In the genomic region with DNA sequence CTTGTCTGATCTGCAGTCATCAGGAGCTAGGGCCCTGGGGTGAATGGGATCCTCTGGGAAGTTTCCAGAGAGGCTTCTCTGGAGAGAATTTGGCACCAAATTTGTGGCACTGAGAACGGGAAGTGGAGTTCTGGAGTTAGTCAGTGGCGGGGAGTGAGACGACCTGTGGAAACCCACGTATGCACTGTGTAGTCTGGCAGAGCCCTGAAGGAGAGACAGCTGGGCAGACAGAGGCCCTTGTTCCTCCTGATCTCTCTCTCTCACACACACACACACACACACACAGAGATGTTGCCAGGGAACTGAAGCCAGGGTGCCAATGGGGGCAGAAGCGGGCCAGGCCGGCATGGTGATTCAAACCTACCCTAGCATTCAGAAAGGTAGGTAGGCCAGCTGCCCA, we compare ENCODE assay signal across 8 mouse cellular contexts. TPM values are rescaled to one million over a fixed set of nuclear protein-coding genes. Genes with fewer than 3 reads are reported as not detected.
A peak's percentile ranks its signal among the peaks of the same experiment; 100 is the strongest.
DNase-seq lines count a peak whose midpoint lies in the region; ATAC-seq and TF ChIP-seq lines count a peak whose summit lies in the region.

No protein-coding gene starts in this region.

- no peak for ATAC-seq in forebrain, embryonic 13.5 days
- ATAC-seq in forebrain, embryonic 11.5 days (replicated peaks; ENCODE audit: low FRiP score) = no peak
- no peak for ATAC-seq in neural tube, embryonic 12.5 days (ENCODE audit: low FRiP score, low read depth)
- ATAC-seq in limb, embryonic 14.5 days (ENCODE audit: low FRiP score, low read depth) = no peak

- 0 out of 2 replicates have a peak overlapping the region, but pooled peaks have one; percentile 40 for H3K9ac ChIP-seq in forebrain, embryonic 13.5 days
- H3K9ac ChIP-seq in forebrain, embryonic 11.5 days (ENCODE audit: low read length) = no peak overlapping the region
- H3K9ac ChIP-seq in neural tube, embryonic 12.5 days = no peak overlapping the region
- H3K9ac ChIP-seq in limb, embryonic 14.5 days (ENCODE audit: low read depth, low read length, severe bottlenecking) = no peak overlapping the region

- H3K27ac ChIP-seq in forebrain, embryonic 13.5 days = no peak overlapping the region
- no peak overlapping the region for H3K27ac ChIP-seq in forebrain, embryonic 11.5 days (ENCODE audit: low read depth, low read length)
- H3K27ac ChIP-seq in neural tube, embryonic 12.5 days = no peak overlapping the region
- no peak overlapping the region for H3K27ac ChIP-seq in limb, embryonic 14.5 days (replicated peaks; ENCODE audit: low read depth, low read length)

- no peak overlapping the region for H3K4me2 ChIP-seq in forebrain, embryonic 13.5 days
- H3K4me2 ChIP-seq in forebrain, embryonic 11.5 days (ENCODE audit: low read depth, low read length, severe bottlenecking) = no peak overlapping the region
- peak overlapping the region; percentile 93 for H3K4me2 ChIP-seq in neural tube, embryonic 12.5 days (replicated peaks)
- H3K4me2 ChIP-seq in limb, embryonic 14.5 days (replicated peaks; ENCODE audit: low read depth, low read length, severe bottlenecking) = peak overlapping the region; percentile 67

- no peaks in the 10 kb centered on the region for H3K36me3 ChIP-seq in forebrain, embryonic 13.5 days (ENCODE audit: poor library complexity, severe bottlenecking)
- no peaks in the 10 kb centered on the region for H3K36me3 ChIP-seq in forebrain, embryonic 11.5 days (ENCODE audit: control insufficient read depth, insufficient read depth, low read length)
- no peaks in the 10 kb centered on the region for H3K36me3 ChIP-seq in neural tube, embryonic 12.5 days
- H3K36me3 ChIP-seq in limb, embryonic 14.5 days (ENCODE audit: control insufficient read depth, insufficient read depth, low read length) = no peaks in the 10 kb centered on the region

- H3K4me1 ChIP-seq in forebrain, embryonic 13.5 days = peaks cover 32% of the 10 kb centered on the region
- H3K4me1 ChIP-seq in forebrain, embryonic 11.5 days (replicated peaks; ENCODE audit: control insufficient read depth, insufficient read depth, low read length) = peaks cover 21% of the 10 kb centered on the region
- H3K4me1 ChIP-seq in neural tube, embryonic 12.5 days = peaks cover 29% of the 10 kb centered on the region
- H3K4me1 ChIP-seq in limb, embryonic 14.5 days (ENCODE audit: control insufficient read depth, insufficient read depth, low read length) = peaks cover 29% of the 10 kb centered on the region

- H3K27me3 ChIP-seq in forebrain, embryonic 13.5 days = peaks cover 5% of the 10 kb centered on the region; the same call in 1 of the 2 replicates
- H3K27me3 ChIP-seq in forebrain, embryonic 11.5 days (ENCODE audit: control insufficient read depth, insufficient read depth, low read length) = no peaks in the 10 kb centered on the region; the same call in 1 of the 2 replicates
- no peaks in the 10 kb centered on the region for H3K27me3 ChIP-seq in neural tube, embryonic 12.5 days (replicated peaks)
- no peaks in the 10 kb centered on the region for H3K27me3 ChIP-seq in limb, embryonic 14.5 days (ENCODE audit: control insufficient read depth, insufficient read depth, low read length)

- WGBS in forebrain, embryonic 13.5 days = 46% methylated on average over 6 of the region's 6 CpGs
- WGBS in forebrain, embryonic 11.5 days = 62% methylated on average over 6 of the region's 6 CpGs
- 58% methylated on average over 6 of the region's 6 CpGs for WGBS in neural tube, embryonic 12.5 days
- 37% methylated on average over 6 of the region's 6 CpGs for WGBS in limb, embryonic 14.5 days

- H3K9me3 ChIP-seq in forebrain, embryonic 13.5 days (replicated peaks) = no peaks in the 10 kb centered on the region
- no peaks in the 10 kb centered on the region for H3K9me3 ChIP-seq in forebrain, embryonic 11.5 days (ENCODE audit: control insufficient read depth, low read length)
- H3K9me3 ChIP-seq in neural tube, embryonic 12.5 days = no peaks in the 10 kb centered on the region
- H3K9me3 ChIP-seq in limb, embryonic 14.5 days (ENCODE audit: control insufficient read depth, low read length) = no peaks in the 10 kb centered on the region

- TF ChIP-seq POLR2A in limb, embryonic 14.5 days (IDR thresholded peaks at IDR 0.05; ENCODE audit: borderline replicate concordance, extremely low read depth, insufficient read depth, insufficient read length) = no peak

- H3K4me3 ChIP-seq in forebrain, embryonic 13.5 days = no peak overlapping the region
- no peak overlapping the region for H3K4me3 ChIP-seq in forebrain, embryonic 11.5 days (ENCODE audit: low read depth, low read length)
- no peak overlapping the region for H3K4me3 ChIP-seq in neural tube, embryonic 12.5 days
- peak overlapping the region; percentile 93; the same call in 1 of the 2 replicates for H3K4me3 ChIP-seq in limb, embryonic 14.5 days (replicated peaks; ENCODE audit: low read length)

- no peak for DNase-seq in forebrain, embryonic 11.5 days (ENCODE audit: low spot score)
- no peak for DNase-seq in neural tube, embryonic 10.5 days (ENCODE audit: extremely low spot score, low spot score)
- DNase-seq in limb, embryonic 14.5 days (ENCODE audit: low spot score) = no peak
- DNase-seq in thymus, postnatal 25 days = peak; percentile 19
- no peak for DNase-seq in right cerebral cortex, postnatal 36 days (ENCODE audit: low spot score in 2 of 2)
- DNase-seq in adrenal gland, postnatal 36 days = no peak

RNA-seq across cellular contexts. Expression of a gene that starts 1.0 kb away (rescaled TPM):
- polyA plus RNA-seq in forebrain, embryonic 13.5 days (2015; fragmentation: Nextera tagmentation; extraction: Ambion mirVana) = 2.7 and 3.7 TPM in 2 replicates
- 2.9 and 3.3 TPM in 2 replicates for polyA plus RNA-seq in forebrain, embryonic 11.5 days (2014; fragmentation: Nextera tagmentation; extraction: Ambion mirVana)
- 3.4 and 4.1 TPM in 2 replicates for polyA plus RNA-seq in neural tube, embryonic 12.5 days (2016; fragmentation: Nextera tagmentation; extraction: Ambion mirVana)
- polyA plus RNA-seq in limb, embryonic 14.5 days (2012; rRNA removed) = 306 and 353 TPM in 2 replicates
- 5.3 and 6.0 TPM in 2 replicates for polyA plus RNA-seq in limb, embryonic 14.5 days (2014; fragmentation: Nextera tagmentation; extraction: Ambion mirVana)
- total RNA-seq in adrenal gland, postnatal 36 days (2021) = 100 to 1,000 TPM; 330 to 830 TPM

Comparison
In these comparisons a context has a peak if more than half of its experiments do, and no peak if none do; other contexts are left out.
1. H3K4me2 ChIP-seq: peak in neural tube, embryonic 12.5 days (single experiment) and limb, embryonic 14.5 days (single experiment); none in forebrain, embryonic 13.5 days (single experiment) and forebrain, embryonic 11.5 days (single experiment).